Mouse (Mus musculus) urinary bladder, postnatal 14 days (tissue): Measurements from ENCODE around the gene Fam19a3.

ENCODE experiments used
- DNase-seq: peaks from one replicate; pipeline ENCODE4 v3.0.0; 2021; ENCODE audit warnings: low spot score

Gene Fam19a3

GRCm38 (mm10) chr3:104792360-104793270 is 11.0 kb upstream of the Fam19a3 start:
- DNase-seq: peak; percentile 44

GRCm38 (mm10) chr3:104791671-104792070 is 10.0 kb upstream of the Fam19a3 start:
- DNase-seq: no peak

- no peak for DNase-seq
Measured at GRCm38 (mm10) chr3:104791017-104791416, 9.4 kb upstream of the Fam19a3 start.

GRCm38 (mm10) chr3:104790401-104790937 is 8.8 kb upstream of the Fam19a3 start:
- no peak for DNase-seq

- peak; percentile 38 for DNase-seq
Measured at GRCm38 (mm10) chr3:104789822-104790221, 8.2 kb upstream of the Fam19a3 start.

GRCm38 (mm10) chr3:104789312-104789605 is 7.6 kb upstream of the Fam19a3 start:
- no peak for DNase-seq

GRCm38 (mm10) chr3:104788561-104789311 is 7.1 kb upstream of the Fam19a3 start:
- DNase-seq: peak; percentile 84

GRCm38 (mm10) chr3:104788075-104788474 is 6.4 kb upstream of the Fam19a3 start, which contains the start of gene Rhoc:
Rhoc (plus strand) TSS chr3:104788375.
- DNase-seq: no peak

- DNase-seq: no peak
Measured at GRCm38 (mm10) chr3:104785284-104785683, 3.6 kb upstream of the Fam19a3 start.

GRCm38 (mm10) chr3:104783971-104784500 is 2.4 kb upstream of the Fam19a3 start:
- DNase-seq: no peak

GRCm38 (mm10) chr3:104782061-104782681 is 531 bp upstream of the Fam19a3 start:
- peak; percentile 52 for DNase-seq

- peak; percentile 77 for DNase-seq
Measured at GRCm38 (mm10) chr3:104780561-104781420, 849 bp downstream of the Fam19a3 start, which contains the start of gene Ppm1j. Ppm1j (plus strand) TSS chr3:104781056.

- DNase-seq: peak; percentile 48
Measured at GRCm38 (mm10) chr3:104779949-104780348, 1.7 kb downstream of the Fam19a3 start.

GRCm38 (mm10) chr3:104777342-104777741 is 4.3 kb downstream of the Fam19a3 start:
- no peak for DNase-seq

- no peak for DNase-seq
Measured at GRCm38 (mm10) chr3:104773301-104773700, 8.3 kb downstream of the Fam19a3 start.

- no peak for DNase-seq
Measured at GRCm38 (mm10) chr3:104771460-104771859, 10.2 kb downstream of the Fam19a3 start.

- DNase-seq: no peak
Measured at GRCm38 (mm10) chr3:104770918-104771317, 10.7 kb downstream of the Fam19a3 start.

GRCm38 (mm10) chr3:104770035-104770434 is 11.6 kb downstream of the Fam19a3 start:
- DNase-seq: peak; percentile 53

GRCm38 (mm10) chr3:104769135-104769534 is 12.5 kb downstream of the Fam19a3 start:
- DNase-seq: no peak

GRCm38 (mm10) chr3:104767716-104768115 is 13.9 kb downstream of the Fam19a3 start:
- no peak for DNase-seq

- no peak for DNase-seq
Measured at GRCm38 (mm10) chr3:104767141-104767540, 14.5 kb downstream of the Fam19a3 start.
